Comparison of ENCODE assay signal across 15 mouse cellular contexts in genomic region chr17:14578721-14579120, GRCm38 (mm10).
"Had no signal": no experiment of that assay in that cellular context is flagged by ENCODE, and none has a peak within 500 bp of the region (broad histone marks: within the 10 kb centered on the region; RNA-seq: fewer than 3 reads in every experiment).

No protein-coding gene starts in this region.

- H3K4me1 ChIP-seq: liver, embryonic 12.5 days; midbrain, embryonic 10.5 days; neural tube, embryonic 15.5 days had no signal

- H3K27ac ChIP-seq: layer of hippocampus, adult 2 months; left cerebral cortex, adult 2 months; liver, embryonic 12.5 days; midbrain, embryonic 10.5 days; neural tube, embryonic 15.5 days had no signal

- H3K36me3 ChIP-seq: liver, embryonic 12.5 days; midbrain, embryonic 10.5 days; neural tube, embryonic 15.5 days had no signal

- H3K9me3 ChIP-seq: liver, embryonic 12.5 days; midbrain, embryonic 10.5 days; neural tube, embryonic 15.5 days had no signal

- H3K4me3 ChIP-seq: layer of hippocampus, adult 2 months; left cerebral cortex, adult 2 months; liver, embryonic 12.5 days; midbrain, embryonic 10.5 days; myocyte; neural tube, embryonic 15.5 days had no signal

- ATAC-seq: liver, embryonic 12.5 days had no signal

- H3K27me3 ChIP-seq: liver, embryonic 12.5 days; neural tube, embryonic 15.5 days had no signal

- H3K9ac ChIP-seq: liver, embryonic 12.5 days; lung, embryonic 14.5 days; neural tube, embryonic 15.5 days had no signal

- H3K4me2 ChIP-seq: liver, embryonic 12.5 days; lung, embryonic 14.5 days; neural tube, embryonic 15.5 days had no signal

- DNase-seq: kidney, adult 18-20 months; kidney, postnatal 10 days; lung, embryonic 14.5 days; lung, postnatal 10 days; lung, postnatal 4 days; midbrain, embryonic 14.5 days; right cerebral cortex, adult 18-20 months; right cerebral cortex, postnatal 25 days; thymus, postnatal 4 days had no signal
